Mouse (Mus musculus): ENCODE results near the gene Adam15.

Gene Adam15

GRCm38 (mm10) chr3:89354816-89355511 lies 5.2 kb upstream of the Adam15 start:
- peak; percentile 76 to 85 for DNase-seq (ENCODE audit: low spot score in 2 of 2)

DNA sequence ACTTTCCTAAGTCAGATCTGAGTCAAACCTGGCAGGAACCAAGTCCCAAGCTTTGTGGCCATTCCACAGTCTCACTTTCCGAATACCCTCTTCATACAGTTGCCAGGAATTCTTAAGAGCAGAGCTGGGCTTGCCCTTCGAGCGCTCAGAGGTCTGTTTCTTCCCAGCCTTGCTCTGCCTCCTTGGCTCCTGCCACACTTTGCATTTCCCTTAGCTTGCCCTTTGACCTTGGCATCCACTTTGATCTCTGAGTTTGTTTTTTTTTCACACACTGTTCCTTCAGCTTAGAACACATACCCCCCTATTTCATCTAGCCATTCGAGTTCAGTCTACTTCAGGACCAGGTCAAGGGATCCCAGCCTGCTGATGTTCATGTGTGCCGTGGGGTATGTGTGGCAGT lies 1.5 kb upstream of the Adam15 start:
- DNase-seq (ENCODE audit: low spot score in 2 of 2): no peak

- DNase-seq (ENCODE audit: low spot score in 2 of 2): peak in 1 of 2 experiments; percentile 26
Measured at GRCm38 (mm10) chr3:89348911-89349868, 606 bp downstream of the Adam15 start.

GRCm38 (mm10) chr3:89347916-89348315 lies 1.9 kb downstream of the Adam15 start:
- no peak for DNase-seq (ENCODE audit: low spot score in 2 of 2)

DNA sequence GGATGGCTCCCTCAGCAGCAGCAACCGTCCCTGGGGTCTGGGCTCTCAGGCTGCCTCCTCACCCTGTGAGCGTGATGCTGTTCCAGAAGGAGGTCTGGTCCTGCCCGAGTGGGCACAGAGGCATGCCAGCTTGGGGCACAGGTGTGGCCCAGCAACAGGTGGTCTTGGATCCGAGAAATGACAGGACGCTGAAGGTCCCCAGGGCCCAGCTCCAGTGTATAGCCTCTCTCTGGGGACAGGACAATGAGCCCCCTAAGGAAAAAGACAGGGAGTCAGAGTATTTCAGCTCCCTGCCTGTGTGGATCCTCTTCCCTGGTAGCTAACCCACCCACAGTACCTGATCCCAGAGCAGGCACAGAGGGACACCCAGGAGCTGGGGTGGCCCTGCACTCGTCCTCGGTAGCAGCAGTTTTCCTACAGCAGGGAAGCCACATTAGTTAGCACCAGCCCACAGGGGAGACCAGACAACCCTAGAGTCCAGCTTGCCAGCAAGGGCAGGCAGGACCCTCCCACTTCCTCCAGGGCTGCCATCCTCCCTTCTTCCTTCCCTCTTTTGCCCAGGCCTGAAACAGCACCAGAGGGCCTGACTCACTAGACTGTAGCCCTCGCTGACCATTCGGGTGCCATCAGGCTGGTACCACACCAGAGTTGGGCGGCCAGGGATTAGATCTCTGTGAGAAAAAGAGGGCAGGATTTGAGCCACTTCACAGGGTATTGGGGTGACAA lies 2.8 kb downstream of the Adam15 start:
- no peak for DNase-seq (ENCODE audit: low spot score in 2 of 2)

DNA sequence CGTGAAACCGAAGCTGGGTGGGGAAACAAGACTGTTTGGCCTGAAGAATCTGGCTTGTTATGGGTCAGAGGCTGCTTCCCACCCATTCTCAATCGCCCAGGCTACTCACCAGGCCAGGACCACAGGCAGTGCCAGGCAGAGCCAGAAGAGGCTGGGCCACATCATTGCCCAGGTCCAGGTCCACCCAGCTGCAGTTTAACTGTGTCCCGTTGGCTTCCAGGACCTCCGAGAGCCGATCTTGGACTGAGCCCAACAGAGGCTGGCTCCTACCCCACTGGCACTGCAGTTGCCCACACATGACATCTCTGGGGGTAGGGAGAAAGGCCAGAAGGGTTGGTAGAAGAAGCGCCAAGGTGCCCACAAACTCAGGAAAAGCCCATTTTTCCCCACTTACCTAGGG lies 6.5 kb downstream of the Adam15 start:
- DNase-seq (ENCODE audit: low spot score in 2 of 2): peak in 1 of 2 experiments; percentile 41

DNA sequence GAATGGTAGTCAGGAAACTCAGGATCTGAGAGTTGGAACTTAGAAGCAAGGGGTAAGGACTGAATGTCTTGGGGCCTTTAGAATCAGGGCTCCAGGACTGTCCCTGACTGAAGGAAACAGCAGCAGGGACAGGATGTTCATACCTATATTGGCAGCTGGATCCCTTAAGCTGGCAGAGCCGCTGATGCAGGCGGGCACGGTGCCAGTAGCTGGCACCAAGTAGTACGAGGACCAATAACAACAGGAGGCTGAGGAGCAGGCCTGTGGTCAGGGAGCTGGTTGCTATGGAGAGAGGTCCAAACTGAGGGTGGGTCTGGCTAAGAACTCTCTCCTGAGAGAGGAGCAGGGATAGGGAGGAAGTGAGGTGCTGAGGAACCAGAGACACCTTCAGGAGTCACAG lies 8.0 kb downstream of the Adam15 start:
- no peak for DNase-seq (ENCODE audit: low spot score in 2 of 2)

GRCm38 (mm10) chr3:89340465-89340864 lies 9.3 kb downstream of the Adam15 start:
- DNase-seq (ENCODE audit: low spot score in 2 of 2): peak; percentile 72 to 90

- DNase-seq (ENCODE audit: low spot score in 2 of 2): peak in 1 of 2 experiments; percentile 83
Measured at GRCm38 (mm10) chr3:89339416-89339815, 10.4 kb downstream of the Adam15 start.

DNA sequence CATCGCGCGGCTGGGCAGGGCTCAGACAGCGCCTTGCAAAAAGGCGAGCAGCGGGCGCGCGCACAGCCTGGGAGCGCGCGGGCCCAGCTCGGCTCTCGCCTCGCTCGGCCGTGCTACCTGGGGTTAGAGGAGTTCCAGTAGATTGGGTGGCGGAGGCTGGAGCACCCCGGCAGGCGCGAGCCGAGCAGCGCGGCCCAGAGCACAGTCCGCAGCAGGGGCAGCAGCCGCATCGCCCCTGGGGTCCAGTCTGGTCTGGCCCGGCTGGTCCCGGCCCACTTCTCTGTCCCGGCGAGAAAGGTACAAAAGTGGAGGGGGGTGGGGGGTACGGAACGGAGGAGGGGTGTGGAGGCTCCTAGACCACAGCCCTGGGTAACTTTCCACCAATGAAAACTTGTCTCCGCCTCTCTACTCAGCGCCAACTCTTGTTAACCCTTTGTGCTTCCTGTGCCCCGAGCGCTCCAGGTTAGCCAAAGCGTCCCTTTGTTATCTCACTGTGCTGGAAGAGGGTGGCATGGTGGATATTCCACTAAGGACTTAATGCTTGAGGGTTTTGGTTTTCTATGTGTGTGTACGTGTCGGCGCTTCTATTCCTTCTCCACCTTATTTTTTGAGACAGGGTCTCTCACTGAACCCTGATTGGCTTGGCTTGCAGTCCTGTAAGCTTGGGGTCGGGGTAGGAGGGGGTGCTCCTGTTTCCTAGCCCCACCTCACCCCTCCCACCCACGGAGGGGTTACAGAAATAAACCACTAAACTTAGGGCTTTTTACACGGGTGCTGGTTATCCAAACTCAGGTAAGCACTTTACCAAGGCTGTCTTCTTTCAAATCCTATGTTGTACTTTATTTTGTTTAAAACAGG lies 11.8 kb downstream of the Adam15 start, which contains the start of gene Efna4:
Efna4 (minus strand) TSS at position 308 of the 858 bp plus-strand sequence.
- peak in 1 of 2 experiments; percentile 42 for DNase-seq (ENCODE audit: low spot score in 2 of 2)

DNA sequence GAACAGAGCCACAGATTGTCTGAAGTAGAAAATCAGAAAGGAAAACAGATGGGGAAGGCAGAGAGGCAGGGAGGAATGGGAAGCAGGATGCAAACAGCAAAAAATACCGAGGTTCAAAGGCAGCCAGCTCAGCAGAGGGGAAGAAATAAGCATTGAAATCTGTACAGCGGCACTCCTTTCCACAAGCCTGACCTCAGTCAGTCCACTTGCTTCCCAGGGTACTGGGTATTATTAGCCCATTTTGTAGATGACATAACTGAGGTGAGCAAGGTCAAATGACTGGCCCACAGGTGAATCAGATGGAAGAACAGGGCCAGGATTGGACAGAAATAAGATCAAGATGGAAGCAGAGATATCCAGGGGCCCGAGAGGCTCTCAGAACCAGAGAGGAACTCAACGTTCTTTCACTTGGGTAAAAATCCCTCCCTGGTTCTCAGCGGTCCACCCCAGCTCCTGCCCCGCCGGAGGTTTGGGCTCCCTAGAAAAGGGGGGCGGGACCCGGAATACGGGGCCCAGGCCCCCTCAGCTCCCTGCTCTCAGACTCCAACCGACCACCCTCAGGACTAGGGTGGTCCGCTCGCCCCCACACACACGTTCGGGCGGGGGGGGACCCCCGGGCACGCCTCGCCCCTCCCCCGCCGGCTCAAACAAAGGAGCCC lies 12.6 kb downstream of the Adam15 start:
- no peak for DNase-seq (ENCODE audit: low spot score in 2 of 2)

- no peak for DNase-seq (ENCODE audit: low spot score in 2 of 2)
Measured at GRCm38 (mm10) chr3:89336529-89336928, 13.3 kb downstream of the Adam15 start.

- DNase-seq (ENCODE audit: low spot score in 2 of 2): peak in 1 of 2 experiments; percentile 72
Measured at GRCm38 (mm10) chr3:89333053-89333452, 16.7 kb downstream of the Adam15 start.

GRCm38 (mm10) chr3:89332476-89332875 lies 17.3 kb downstream of the Adam15 start:
- peak in 1 of 2 experiments; percentile 66 for DNase-seq (ENCODE audit: low spot score in 2 of 2)

- DNase-seq (ENCODE audit: low spot score in 2 of 2): no peak
Measured at GRCm38 (mm10) chr3:89332013-89332412, 17.8 kb downstream of the Adam15 start.

GRCm38 (mm10) chr3:89331561-89331960 lies 18.2 kb downstream of the Adam15 start:
- DNase-seq (ENCODE audit: low spot score in 2 of 2): no peak

DNA sequence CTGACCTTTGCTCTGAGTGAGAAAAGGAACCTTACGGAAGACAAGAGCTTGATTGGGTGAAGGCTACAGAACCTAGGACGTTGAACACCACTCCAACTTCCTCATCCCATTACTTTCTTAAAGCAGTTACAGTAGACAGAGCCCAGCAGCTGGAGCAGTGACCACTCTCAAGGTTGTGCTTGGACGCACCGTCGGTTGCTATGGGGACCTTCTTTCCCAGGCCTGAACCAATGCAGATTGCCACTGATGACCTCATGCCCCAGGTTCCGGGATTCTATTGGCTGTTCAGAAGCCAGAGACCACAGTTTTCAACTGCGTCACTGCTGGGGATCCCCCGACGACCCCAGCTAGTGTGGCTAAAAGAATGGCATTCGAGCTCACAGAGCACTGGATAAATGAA lies 18.8 kb downstream of the Adam15 start:
- no peak for DNase-seq (ENCODE audit: low spot score in 2 of 2)

GRCm38 (mm10) chr3:89330346-89330745 lies 19.4 kb downstream of the Adam15 start:
- peak in 1 of 2 experiments; percentile 38 for DNase-seq (ENCODE audit: low spot score in 2 of 2)

DNA sequence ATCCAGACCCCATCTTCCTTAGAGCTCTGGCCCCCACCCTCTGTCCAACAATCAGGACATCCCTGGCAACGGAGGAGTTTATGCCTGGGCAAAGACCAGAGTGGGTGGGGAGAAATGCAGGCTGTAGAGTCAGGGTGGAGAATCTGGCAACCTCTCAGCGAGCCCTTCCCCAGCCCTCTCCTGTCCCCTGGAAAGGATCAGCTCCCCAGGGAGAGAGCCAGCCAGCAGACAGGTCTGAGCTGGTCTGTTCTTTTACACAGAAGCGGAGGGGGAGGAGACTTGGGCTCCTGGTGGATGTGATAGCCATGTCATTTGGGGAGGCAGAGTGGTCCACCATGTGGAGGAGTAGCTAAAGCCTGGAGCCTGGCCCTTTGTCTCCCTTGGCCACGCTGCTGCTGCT lies 21.2 kb downstream of the Adam15 start:
- DNase-seq (ENCODE audit: low spot score in 2 of 2): no peak

GRCm38 (mm10) chr3:89327371-89327870 lies 22.4 kb downstream of the Adam15 start:
- no peak for DNase-seq (ENCODE audit: low spot score in 2 of 2)

All from cerebellum, postnatal 4 days (tissue).